8 mouse cellular contexts compared by ENCODE assay signal in genomic region chr7:45593118-45593815, GRCm38 (mm10). TPM values are rescaled to one million over a fixed set of nuclear protein-coding genes. Genes with fewer than 3 reads are reported as not detected.
DNase-seq lines count a peak whose midpoint lies in the region; ATAC-seq and TF ChIP-seq lines count a peak whose summit lies in the region.

No protein-coding gene starts in this region.

- TF ChIP-seq CTCF in forebrain, postnatal 0 days (IDR thresholded peaks at IDR 0.05; ENCODE audit: low read depth): peak; percentile 89
- TF ChIP-seq CTCF in bone marrow, adult 2 months (IDR thresholded peaks at IDR 0.05; ENCODE audit: control insufficient read depth, insufficient read depth, low read length): peak; percentile 93

- H3K4me2 ChIP-seq in forebrain, postnatal 0 days (ENCODE audit: low read depth): no peak overlapping the region
- no peak overlapping the region for H3K4me2 ChIP-seq in forebrain, embryonic 15.5 days (replicated peaks)

- H3K4me3 ChIP-seq in forebrain, postnatal 0 days (ENCODE audit: low read depth, low read length): no peak overlapping the region
- H3K4me3 ChIP-seq in forebrain, embryonic 15.5 days: no peak overlapping the region
- H3K4me3 ChIP-seq in bone marrow, adult 2 months (replicated peaks; ENCODE audit: control insufficient read depth, low read depth, low read length): no peak overlapping the region

- H3K27me3 ChIP-seq in forebrain, postnatal 0 days (ENCODE audit: insufficient read depth, low read length): no peaks in the 10 kb centered on the region
- no peaks in the 10 kb centered on the region for H3K27me3 ChIP-seq in forebrain, embryonic 15.5 days

- H3K36me3 ChIP-seq in forebrain, postnatal 0 days (ENCODE audit: insufficient read depth): no peaks in the 10 kb centered on the region
- no peaks in the 10 kb centered on the region for H3K36me3 ChIP-seq in forebrain, embryonic 15.5 days

- no peaks in the 10 kb centered on the region for H3K4me1 ChIP-seq in forebrain, postnatal 0 days (ENCODE audit: insufficient read depth)
- peaks cover 4% of the 10 kb centered on the region for H3K4me1 ChIP-seq in forebrain, embryonic 15.5 days
- H3K4me1 ChIP-seq in bone marrow, adult 2 months (ENCODE audit: control insufficient read depth, insufficient read depth, low read length): no peaks in the 10 kb centered on the region; the same call in none of the 2 replicates

- TF ChIP-seq POLR2A in bone marrow, adult 2 months (IDR thresholded peaks at IDR 0.05; ENCODE audit: borderline replicate concordance, control insufficient read depth, low read depth, low read length): no peak

- H3K9me3 ChIP-seq in forebrain, postnatal 0 days (ENCODE audit: low read length): no peaks in the 10 kb centered on the region
- H3K9me3 ChIP-seq in forebrain, embryonic 15.5 days: no peaks in the 10 kb centered on the region

- 24% methylated on average over 10 of the region's 10 CpGs for whole genome bisulfite sequencing in forebrain, postnatal 0 days
- 25% methylated on average over 10 of the region's 10 CpGs for WGBS in forebrain, embryonic 15.5 days
- 26% methylated on average over 10 of the region's 10 CpGs for WGBS in bone marrow, adult 2 months

- no peak for ATAC-seq in forebrain, postnatal 0 days
- no peak for ATAC-seq in forebrain, embryonic 15.5 days (replicated peaks)
- peak; percentile 64 for ATAC-seq in erythroblast, adult 5-6 weeks (replicated peaks; ENCODE audit: low FRiP score, poor library complexity, severe bottlenecking)

- H3K27ac ChIP-seq in forebrain, postnatal 0 days (ENCODE audit: low read depth, low read length): no peak overlapping the region
- no peak overlapping the region for H3K27ac ChIP-seq in forebrain, embryonic 15.5 days (replicated peaks)
- no peak overlapping the region for H3K27ac ChIP-seq in bone marrow, adult 2 months (ENCODE audit: control insufficient read depth, insufficient read depth, low read depth, low read length, poor library complexity)

- peak; percentile 81 for DNase-seq in forebrain, postnatal 0 days
- DNase-seq in CD4-positive helper T cell, adult 2 months (ENCODE audit: low read depth, low spot score): peak; percentile 81
- DNase-seq in kidney, postnatal 36 days: peak; percentile 73 to 86
- peak; percentile 84 for DNase-seq in lung, postnatal 36 days
- DNase-seq in spleen, postnatal 14 days (ENCODE audit: low spot score in 2 of 2): peak; percentile 37 to 70

- no peak overlapping the region for H3K9ac ChIP-seq in forebrain, postnatal 0 days
- H3K9ac ChIP-seq in forebrain, embryonic 15.5 days (replicated peaks): no peak overlapping the region

RNA-seq across cellular contexts. Expression of gene Fgf21, which starts 22.0 kb away (rescaled TPM):
- total RNA-seq in forebrain, postnatal 0 days (2014; rRNA removed): not detected in 2 replicates
- not detected in 2 replicates for polyA plus RNA-seq in forebrain, postnatal 0 days (2015; fragmentation: Nextera tagmentation; extraction: Ambion mirVana)
- not detected in 2 replicates for polyA plus RNA-seq in forebrain, embryonic 15.5 days (2015; fragmentation: Nextera tagmentation; extraction: Ambion mirVana)
- not detected in 2 replicates for polyA plus RNA-seq in bone marrow, adult 2 months (2011; ENCODE audit: insufficient read depth, insufficient read length, low replicate concordance, missing spikeins)
- not detected in 2 replicates for total RNA-seq in erythroblast, adult 5-6 weeks (2015; ENCODE audit: low replicate concordance)
- not detected in 2 replicates for total RNA-seq in erythroblast, adult 5-6 weeks (2017; ENCODE audit: low replicate concordance)

RNA-seq across cellular contexts. Expression of gene Bcat2, which starts 23.3 kb away (rescaled TPM):
- 13.7 and 14.2 TPM in 2 replicates for total RNA-seq in forebrain, postnatal 0 days (2014; rRNA removed)
- polyA plus RNA-seq in forebrain, postnatal 0 days (2015; fragmentation: Nextera tagmentation; extraction: Ambion mirVana): 17.7 and 20.2 TPM in 2 replicates
- polyA plus RNA-seq in forebrain, embryonic 15.5 days (2015; fragmentation: Nextera tagmentation; extraction: Ambion mirVana): 21.6 and 23.3 TPM in 2 replicates
- polyA plus RNA-seq in bone marrow, adult 2 months (2011; ENCODE audit: insufficient read depth, insufficient read length, low replicate concordance, missing spikeins): 35.7 and 58.4 TPM in 2 replicates
- 5.8 and 9.0 TPM in 2 replicates for total RNA-seq in erythroblast, adult 5-6 weeks (2015; ENCODE audit: low replicate concordance)
- 10.7 and 11.2 TPM in 2 replicates for total RNA-seq in erythroblast, adult 5-6 weeks (2017; ENCODE audit: low replicate concordance)

RNA-seq across cellular contexts. Expression of gene Fut1, which starts 23.8 kb away (rescaled TPM):
- 0.08 and 0.29 TPM in 2 replicates for total RNA-seq in forebrain, postnatal 0 days (2014; rRNA removed)
- polyA plus RNA-seq in forebrain, postnatal 0 days (2015; fragmentation: Nextera tagmentation; extraction: Ambion mirVana): not detected in 2 replicates
- not detected in 2 replicates for polyA plus RNA-seq in forebrain, embryonic 15.5 days (2015; fragmentation: Nextera tagmentation; extraction: Ambion mirVana)
- polyA plus RNA-seq in bone marrow, adult 2 months (2011; ENCODE audit: insufficient read depth, insufficient read length, low replicate concordance, missing spikeins): not detected in 2 replicates
- not detected in 2 replicates for total RNA-seq in erythroblast, adult 5-6 weeks (2015; ENCODE audit: low replicate concordance)
- total RNA-seq in erythroblast, adult 5-6 weeks (2017; ENCODE audit: low replicate concordance): not detected in 2 replicates

RNA-seq across cellular contexts. Expression of gene Izumo1, which starts 28.3 kb away (rescaled TPM):
- total RNA-seq in forebrain, postnatal 0 days (2014; rRNA removed): 0.08 and 0.14 TPM in 2 replicates
- polyA plus RNA-seq in forebrain, postnatal 0 days (2015; fragmentation: Nextera tagmentation; extraction: Ambion mirVana): not detected in 2 replicates
- 0.17 TPM in 1 of 2 replicates, not detected in the other for polyA plus RNA-seq in forebrain, embryonic 15.5 days (2015; fragmentation: Nextera tagmentation; extraction: Ambion mirVana)
- polyA plus RNA-seq in bone marrow, adult 2 months (2011; ENCODE audit: insufficient read depth, insufficient read length, low replicate concordance, missing spikeins): 1.1 TPM in 1 of 2 replicates, not detected in the other
- total RNA-seq in erythroblast, adult 5-6 weeks (2015; ENCODE audit: low replicate concordance): not detected in 2 replicates
- not detected in 2 replicates for total RNA-seq in erythroblast, adult 5-6 weeks (2017; ENCODE audit: low replicate concordance)

RNA-seq across cellular contexts. Expression of gene Rasip1, which starts 34.0 kb away (rescaled TPM):
- total RNA-seq in forebrain, postnatal 0 days (2014; rRNA removed): 26.5 and 37.4 TPM in 2 replicates
- 22.8 and 27.2 TPM in 2 replicates for polyA plus RNA-seq in forebrain, postnatal 0 days (2015; fragmentation: Nextera tagmentation; extraction: Ambion mirVana)
- polyA plus RNA-seq in forebrain, embryonic 15.5 days (2015; fragmentation: Nextera tagmentation; extraction: Ambion mirVana): 15.5 and 16.6 TPM in 2 replicates
- polyA plus RNA-seq in bone marrow, adult 2 months (2011; ENCODE audit: insufficient read depth, insufficient read length, low replicate concordance, missing spikeins): 5.9 and 6.0 TPM in 2 replicates
- not detected in 2 replicates for total RNA-seq in erythroblast, adult 5-6 weeks (2015; ENCODE audit: low replicate concordance)
- total RNA-seq in erythroblast, adult 5-6 weeks (2017; ENCODE audit: low replicate concordance): not detected in 2 replicates
